Mouse (Mus musculus) intestine, postnatal 0 days (tissue): ENCODE measurements at regions not wholly inside any gene's neighbourhood (a gene's known extent, or its start where the extent isn't known, plus 50 kb on each side); places are given as distances from the start of the nearest gene placed in this dataset.

Source experiments
- ATAC-seq: fragments of 200-750 bp; cut with Nextera tagmentation; 2 replicates; pipeline ENCODE4 v1.8.0; 2017; ENCODE audit warnings: mild to moderate bottlenecking, moderate TSS enrichment, moderate library complexity
- H3K27ac ChIP-seq: fragments of 300-500 bp; sonication (generic); 2 replicates; pipeline ENCODE4 v1.5.1; 2014; ENCODE audit warnings: mild to moderate bottlenecking, low read depth, low read length, moderate library complexity
- H3K27me3 ChIP-seq: fragments of 300-500 bp; sonication (generic); replicated peaks from 2 replicates; pipeline ENCODE4 v1.6.1; 2014; ENCODE audit warnings: low read length, mixed read lengths; ENCODE audit not compliant: control insufficient read depth, insufficient read depth
- H3K36me3 ChIP-seq: fragments of 300-500 bp; sonication (generic); 2 replicates; pipeline ENCODE4 v1.6.1; 2014; ENCODE audit warnings: mild to moderate bottlenecking, moderate library complexity; ENCODE audit not compliant: control insufficient read depth, insufficient read depth
- H3K4me1 ChIP-seq: fragments of 300-500 bp; sonication (generic); replicated peaks from 2 replicates; pipeline ENCODE4 v1.6.1; 2014; ENCODE audit warnings: antibody characterized with exemption, low read length, mixed read lengths; ENCODE audit not compliant: control insufficient read depth, insufficient read depth
- H3K4me2 ChIP-seq: fragments of 300-500 bp; sonication (generic); replicated peaks from 2 replicates; pipeline ENCODE4 v1.6.1; 2014; ENCODE audit warnings: low read depth, mild to moderate bottlenecking, moderate library complexity
- H3K4me3 ChIP-seq: fragments of 300-500 bp; sonication (generic); 2 replicates; pipeline ENCODE4 v1.5.1; 2014; ENCODE audit warnings: low read depth, low read length
- H3K9ac ChIP-seq: fragments of 300-500 bp; sonication (generic); 2 replicates; pipeline ENCODE4 v1.6.1; 2014; ENCODE audit warnings: mild to moderate bottlenecking, low read depth, low read length
- H3K9me3 ChIP-seq: fragments of 300-500 bp; sonication (generic); 2 replicates; pipeline ENCODE4 v1.6.1; 2016; ENCODE audit warnings: mixed run types; ENCODE audit not compliant: control insufficient read depth
- CTCF ChIP-seq: sonication (generic); IDR thresholded peaks from 2 replicates; pipeline ENCODE4 v1.5.1; 2016; ENCODE audit warnings: low read depth, mild to moderate bottlenecking, control low read depth, antibody characterized with exemption, moderate library complexity
- WGBS: fragments of 180-500 bp; shearing (Covaris S2); extraction: QIAGEN DNeasy Blood & Tissue Kit; methylation state at CpG from one replicate; pipeline ENCODE4 v1.1.7; 2014; 5-methylcytosine and 5-hydroxymethylcytosine counted together

GRCm38 (mm10) chr10:125028347-125028746 lies 360.9 kb downstream of the Slc16a7 start:
- H3K4me2 ChIP-seq: no peak overlapping the region
- 63% methylated on average over 5 of the region's 5 CpGs for WGBS
- TF ChIP-seq CTCF: no peak
- ATAC-seq: no peak
- no peak overlapping the region for H3K27ac ChIP-seq
- no peak overlapping the region for H3K4me3 ChIP-seq
- no peaks in the 10 kb centered on the region for H3K36me3 ChIP-seq
- H3K27me3 ChIP-seq: no peaks in the 10 kb centered on the region
- H3K9me3 ChIP-seq: no peaks in the 10 kb centered on the region
- no peak overlapping the region for H3K9ac ChIP-seq
- H3K4me1 ChIP-seq: no peaks in the 10 kb centered on the region

DNA sequence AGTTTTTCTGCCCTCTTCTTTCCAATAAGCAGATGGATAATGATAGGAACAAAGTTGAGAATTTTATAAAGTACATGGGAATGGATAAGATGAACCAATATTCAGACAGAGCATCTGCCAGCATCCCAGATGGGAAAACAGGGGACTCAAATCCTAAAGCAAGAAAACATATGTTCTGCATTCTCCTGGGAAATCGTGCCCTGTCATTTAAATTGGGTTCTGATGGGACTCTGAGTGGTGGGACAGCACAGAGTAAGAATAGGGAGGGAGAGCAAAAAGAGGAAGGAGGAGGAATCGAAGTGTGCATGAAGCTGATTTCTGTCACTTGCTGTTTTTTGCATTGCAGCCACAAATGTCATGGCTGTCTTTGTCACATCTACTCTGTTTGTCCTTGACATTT lies 362.4 kb downstream of the Slc16a7 start:
- no peaks in the 10 kb centered on the region for H3K27me3 ChIP-seq
- no peak overlapping the region for H3K27ac ChIP-seq
- H3K9ac ChIP-seq: no peak overlapping the region
- ATAC-seq: no peak
- H3K4me2 ChIP-seq: no peak overlapping the region
- no peaks in the 10 kb centered on the region for H3K36me3 ChIP-seq
- H3K9me3 ChIP-seq: no peaks in the 10 kb centered on the region
- H3K4me1 ChIP-seq: no peaks in the 10 kb centered on the region
- no peak overlapping the region for H3K4me3 ChIP-seq
- no peak for TF ChIP-seq CTCF
- WGBS: 72% methylated on average over 2 of the region's 2 CpGs
